Mouse (Mus musculus) thymus, adult 2 months (tissue): ENCODE measurements around the gene Azgp1.

Experiments
- CTCF ChIP-seq: fragments of 200-500 bp; IDR thresholded peaks from 2 replicates; pipeline ENCODE4 v1.5.1; 2012; ENCODE audit warnings: mild to moderate bottlenecking, control low read depth, low read length, moderate library complexity, borderline replicate concordance; ENCODE audit not compliant: control insufficient read depth, poor library complexity, insufficient read depth; ENCODE audit errors: extremely low read depth
- POLR2A ChIP-seq: fragments of 200-500 bp; IDR thresholded peaks from 2 replicates; pipeline ENCODE4 v1.6.1; 2012; ENCODE audit warnings: mild to moderate bottlenecking, low read length, control low read depth, moderate library complexity; ENCODE audit not compliant: control insufficient read depth, poor library complexity, insufficient read depth; ENCODE audit errors: extremely low read depth

GRCm38 (mm10) chr5:137966492-137966891 lies 14.8 kb upstream of the Azgp1 start:
- TF ChIP-seq POLR2A (no peak), CTCF (no peak)
